In genomic region chr1:68973355-68974127, GRCm38 (mm10) we compare ENCODE assay signal across 9 mouse cellular contexts.
DNase-seq lines count a peak whose midpoint lies in the region; ATAC-seq and TF ChIP-seq lines count a peak whose summit lies in the region.
"Had no signal": no experiment of that assay in that cellular context is flagged by ENCODE, and none has a peak within 500 bp of the region (broad histone marks: within the 10 kb centered on the region; RNA-seq: fewer than 3 reads in every experiment).

No protein-coding gene starts in this region.

- no peak for ATAC-seq in kidney, embryonic 15.5 days (replicated peaks; ENCODE audit: low FRiP score)
- peak; percentile 86 for ATAC-seq in heart, postnatal 0 days (ENCODE audit: insufficient read depth, low read depth)
- ATAC-seq in lung, embryonic 15.5 days (ENCODE audit: borderline replicate concordance, extremely low read depth, low FRiP score, low TSS enrichment) = peak; percentile 75; the same call in 1 of the 2 replicates
- ATAC-seq in erythroblast, adult 5-6 weeks (replicated peaks; ENCODE audit: low FRiP score, poor library complexity, severe bottlenecking) = no peak
- ATAC-seq: forebrain, embryonic 13.5 days had no signal

- H3K4me3 ChIP-seq in kidney, embryonic 15.5 days (replicated peaks) = no peak overlapping the region
- peak overlapping the region; percentile 53 for H3K4me3 ChIP-seq in brown adipose tissue, adult 24 weeks (ENCODE audit: insufficient read depth, low read depth, low read length)
- no peak overlapping the region for H3K4me3 ChIP-seq in heart, postnatal 0 days (ENCODE audit: low read depth, low read length)
- no peak overlapping the region for H3K4me3 ChIP-seq in lung, embryonic 15.5 days
- H3K4me3 ChIP-seq: forebrain, embryonic 13.5 days had no signal

- H3K4me1 ChIP-seq in kidney, embryonic 15.5 days = no peaks in the 10 kb centered on the region
- no peaks in the 10 kb centered on the region; the same call in 1 of the 2 replicates for H3K4me1 ChIP-seq in brown adipose tissue, adult 24 weeks (ENCODE audit: control insufficient read depth, insufficient read depth, insufficient read length, low read length)
- H3K4me1 ChIP-seq in heart, postnatal 0 days (ENCODE audit: control insufficient read depth, insufficient read depth) = no peaks in the 10 kb centered on the region
- peaks cover 5% of the 10 kb centered on the region for H3K4me1 ChIP-seq in lung, embryonic 15.5 days
- H3K4me1 ChIP-seq: forebrain, embryonic 13.5 days had no signal

- no peak overlapping the region for H3K27ac ChIP-seq in kidney, embryonic 15.5 days
- H3K27ac ChIP-seq in brown adipose tissue, adult 24 weeks (replicated peaks; ENCODE audit: low read depth, low read length) = peak overlapping the region; percentile 98
- peak overlapping the region; percentile 84 for H3K27ac ChIP-seq in heart, postnatal 0 days (ENCODE audit: low read depth)
- no peak overlapping the region; the same call in 1 of the 2 replicates for H3K27ac ChIP-seq in lung, embryonic 15.5 days
- H3K27ac ChIP-seq: forebrain, embryonic 13.5 days had no signal

- peak; percentile 73 for TF ChIP-seq EP300 in heart, postnatal 0 days (IDR thresholded peaks at IDR 0.05; ENCODE audit: low read depth)

- peak; percentile 47 for DNase-seq in kidney, adult 18-20 months
- DNase-seq in heart, postnatal 0 days (ENCODE audit: low spot score) = peak; percentile 79
- no peak for DNase-seq in left cerebral cortex, postnatal 14 days (ENCODE audit: low spot score in 2 of 2)
- no peak for DNase-seq in thymus, postnatal 25 days

- intact Hi-C loops in left cerebral cortex, postnatal 14 days (cut with DNase I) = no loop called here

- no peaks in the 10 kb centered on the region for H3K27me3 ChIP-seq in kidney, embryonic 15.5 days
- no peaks in the 10 kb centered on the region for H3K27me3 ChIP-seq in heart, postnatal 0 days (ENCODE audit: control insufficient read depth, insufficient read depth, low read length)
- no peaks in the 10 kb centered on the region for H3K27me3 ChIP-seq in lung, embryonic 15.5 days
- H3K27me3 ChIP-seq: forebrain, embryonic 13.5 days had no signal

- no peaks in the 10 kb centered on the region for H3K9me3 ChIP-seq in kidney, embryonic 15.5 days (replicated peaks)
- no peaks in the 10 kb centered on the region for H3K9me3 ChIP-seq in heart, postnatal 0 days (replicated peaks; ENCODE audit: control insufficient read depth, low read length)
- H3K9me3 ChIP-seq in lung, embryonic 15.5 days = no peaks in the 10 kb centered on the region
- H3K9me3 ChIP-seq: forebrain, embryonic 13.5 days had no signal

- TF ChIP-seq CTCF in heart, postnatal 0 days (IDR thresholded peaks at IDR 0.05; ENCODE audit: low read depth) = no peak

- WGBS in kidney, embryonic 15.5 days = 53% methylated on average over 5 of the region's 5 CpGs
- WGBS in heart, postnatal 0 days = 45% methylated on average over 5 of the region's 5 CpGs
- 50% methylated on average over 5 of the region's 5 CpGs for WGBS in lung, embryonic 15.5 days

- no peaks in the 10 kb centered on the region for H3K36me3 ChIP-seq in kidney, embryonic 15.5 days
- no peaks in the 10 kb centered on the region for H3K36me3 ChIP-seq in heart, postnatal 0 days (replicated peaks; ENCODE audit: control insufficient read depth, insufficient read depth, low read length)
- H3K36me3 ChIP-seq in lung, embryonic 15.5 days = no peaks in the 10 kb centered on the region

- H3K4me2 ChIP-seq in kidney, embryonic 15.5 days = no peak overlapping the region
- peak overlapping the region; percentile 39 for H3K4me2 ChIP-seq in heart, postnatal 0 days (ENCODE audit: low read depth, low read length)
- H3K4me2 ChIP-seq in lung, embryonic 15.5 days = no peak overlapping the region
- H3K4me2 ChIP-seq: forebrain, embryonic 13.5 days had no signal

- no peak overlapping the region for H3K9ac ChIP-seq in kidney, embryonic 15.5 days
- no peak overlapping the region for H3K9ac ChIP-seq in heart, postnatal 0 days (replicated peaks; ENCODE audit: low read depth, low read length)
- H3K9ac ChIP-seq in lung, embryonic 15.5 days = no peak overlapping the region
- H3K9ac ChIP-seq: forebrain, embryonic 13.5 days had no signal

Comparison
In these comparisons a context has a peak if more than half of its experiments do, and no peak if none do; other contexts are left out.
1. DNase-seq: peak in kidney, adult 18-20 months (single experiment) and heart, postnatal 0 days (single experiment); none in left cerebral cortex, postnatal 14 days (0 of 2) and thymus, postnatal 25 days (single experiment).
2. ATAC-seq: peak in heart, postnatal 0 days (single experiment) and lung, embryonic 15.5 days (single experiment); none in kidney, embryonic 15.5 days (single experiment) and erythroblast, adult 5-6 weeks (single experiment).
3. H3K27ac ChIP-seq: peak in brown adipose tissue, adult 24 weeks (single experiment) and heart, postnatal 0 days (single experiment); none in kidney, embryonic 15.5 days (single experiment) and lung, embryonic 15.5 days (single experiment).